Mouse (Mus musculus) thymus, postnatal 25 days (tissue): ENCODE measurements around the gene Zbtb1.

Experiments
- DNase-seq: peaks from one replicate; pipeline ENCODE4 v3.0.0; 2022

The Zbtb1 gene

DNA sequence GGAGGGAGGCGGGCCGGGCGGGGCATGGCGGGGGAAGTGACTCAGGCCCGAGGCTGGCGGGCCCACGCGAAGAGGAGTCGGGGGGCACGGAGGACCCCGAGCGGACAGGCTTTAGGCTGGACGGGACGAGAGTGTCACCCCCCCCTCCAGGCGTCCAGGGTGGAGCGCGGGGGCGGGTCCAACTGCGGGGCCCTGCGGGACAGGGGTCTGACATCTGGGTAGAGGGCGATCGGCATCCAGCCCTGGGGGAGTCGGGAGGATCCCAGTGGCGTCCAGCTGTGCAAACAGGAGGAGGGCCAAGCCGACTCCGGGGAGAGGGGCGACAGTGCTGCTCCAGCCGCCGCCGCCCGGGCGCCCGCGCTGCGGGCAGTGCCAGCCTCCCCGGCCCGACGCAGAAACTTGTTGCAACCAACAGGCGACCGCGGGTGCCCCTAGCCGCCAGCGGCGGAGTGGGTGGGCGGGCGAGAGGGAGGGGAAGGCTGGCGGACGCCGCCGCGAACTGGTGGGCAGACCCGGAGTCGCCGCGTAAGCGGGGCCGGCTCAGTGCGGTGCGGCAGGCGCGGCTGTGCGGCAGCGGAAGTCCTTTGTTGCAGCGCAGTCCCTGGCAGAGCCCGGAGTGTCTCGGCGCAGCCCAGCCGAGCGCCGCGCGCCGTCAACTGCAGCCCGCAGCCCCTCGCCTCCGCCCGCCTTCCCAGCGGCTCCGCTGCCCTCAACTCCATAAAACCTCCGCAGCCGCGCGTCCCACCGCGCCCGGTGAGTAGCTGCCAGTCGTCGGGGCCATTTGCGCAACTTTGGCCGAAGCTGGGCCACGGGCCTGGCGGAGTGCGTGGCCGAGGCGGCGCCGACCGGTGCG is at the start of gene Zbtb1:
TSS of gene Zbtb1 (plus strand) at position 289 of the 853 bp plus-strand sequence.
- DNase-seq, result peak; percentile 86

DNA sequence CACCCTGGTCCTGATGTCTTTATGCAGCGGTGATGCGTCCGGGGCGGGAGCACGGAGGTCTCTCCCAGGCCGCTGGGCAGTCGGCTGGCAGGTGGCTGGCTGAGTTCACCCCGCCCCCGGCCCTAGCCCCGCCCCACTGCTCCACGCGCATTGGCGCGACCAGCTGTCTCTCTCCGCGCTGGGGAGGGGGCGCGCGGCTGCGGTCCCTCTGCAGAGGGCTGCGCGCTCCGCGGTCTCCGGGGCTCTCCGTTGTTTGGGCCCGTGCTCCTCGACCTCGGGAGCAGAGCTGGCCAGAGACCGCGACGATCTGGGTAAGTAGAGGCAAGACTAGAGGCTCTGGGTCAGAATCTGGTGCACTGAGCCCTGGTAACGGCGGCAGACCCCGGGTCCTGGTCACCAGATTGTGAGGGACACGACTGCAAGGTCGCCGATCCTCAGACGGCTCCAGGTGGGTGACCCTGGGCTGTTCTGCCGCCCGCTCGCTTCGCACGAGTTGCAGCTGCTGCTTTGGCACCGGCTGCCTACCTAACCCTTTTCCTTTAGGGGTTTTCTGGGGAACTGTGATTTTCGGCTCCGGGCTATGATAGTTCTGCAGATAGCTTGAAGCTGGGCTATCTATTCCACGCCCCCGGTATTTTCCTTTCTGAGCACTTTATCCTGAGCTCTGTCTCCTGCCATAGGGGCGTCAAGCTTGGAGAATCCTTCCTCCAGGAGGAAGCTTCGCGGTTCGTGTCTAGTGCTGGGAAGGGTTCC is 45.2 kb upstream of the Zbtb1 start, which contains the start of gene Akap5:
TSS of gene Akap5 (plus strand) at position 213 of the 753 bp plus-strand sequence.
- DNase-seq, result peak; percentile 65

DNA sequence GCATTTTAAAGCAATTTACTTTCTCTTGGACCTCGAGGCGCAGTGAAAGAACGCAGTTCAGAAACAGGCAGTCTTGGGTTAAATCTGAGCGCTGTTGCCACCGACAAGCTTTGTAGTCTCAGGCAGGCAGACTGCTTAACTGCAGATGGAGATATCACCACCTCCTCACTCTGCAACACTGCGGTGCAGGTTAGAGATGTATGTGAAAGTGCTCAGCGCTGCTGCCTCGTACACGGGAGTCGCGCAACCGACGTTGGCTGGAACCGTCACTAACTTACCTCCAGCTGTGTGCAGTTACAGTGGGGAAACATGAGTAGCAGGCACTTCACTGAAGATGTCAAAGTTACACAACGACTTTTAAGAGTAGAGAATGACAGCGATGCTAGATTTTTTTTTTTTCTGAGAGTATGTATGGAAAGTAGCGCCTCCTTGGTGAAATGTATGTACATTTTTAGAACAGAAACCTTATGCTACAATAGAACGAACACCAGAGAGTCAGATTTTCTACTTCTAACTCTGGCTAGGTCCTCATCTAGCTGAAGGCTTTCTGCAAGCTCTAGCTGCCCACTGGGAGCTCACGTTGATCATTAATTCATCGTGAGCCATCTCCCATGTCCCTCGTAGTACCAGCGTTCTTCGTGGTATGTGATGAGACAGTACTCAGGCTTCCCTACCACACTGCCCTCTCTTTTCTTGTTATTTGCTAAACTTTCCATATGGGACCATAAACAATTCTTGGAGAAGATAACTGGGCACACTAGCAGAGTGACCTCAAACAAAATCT is 43.4 kb upstream of the Zbtb1 start:
- DNase-seq, result no peak

DNA sequence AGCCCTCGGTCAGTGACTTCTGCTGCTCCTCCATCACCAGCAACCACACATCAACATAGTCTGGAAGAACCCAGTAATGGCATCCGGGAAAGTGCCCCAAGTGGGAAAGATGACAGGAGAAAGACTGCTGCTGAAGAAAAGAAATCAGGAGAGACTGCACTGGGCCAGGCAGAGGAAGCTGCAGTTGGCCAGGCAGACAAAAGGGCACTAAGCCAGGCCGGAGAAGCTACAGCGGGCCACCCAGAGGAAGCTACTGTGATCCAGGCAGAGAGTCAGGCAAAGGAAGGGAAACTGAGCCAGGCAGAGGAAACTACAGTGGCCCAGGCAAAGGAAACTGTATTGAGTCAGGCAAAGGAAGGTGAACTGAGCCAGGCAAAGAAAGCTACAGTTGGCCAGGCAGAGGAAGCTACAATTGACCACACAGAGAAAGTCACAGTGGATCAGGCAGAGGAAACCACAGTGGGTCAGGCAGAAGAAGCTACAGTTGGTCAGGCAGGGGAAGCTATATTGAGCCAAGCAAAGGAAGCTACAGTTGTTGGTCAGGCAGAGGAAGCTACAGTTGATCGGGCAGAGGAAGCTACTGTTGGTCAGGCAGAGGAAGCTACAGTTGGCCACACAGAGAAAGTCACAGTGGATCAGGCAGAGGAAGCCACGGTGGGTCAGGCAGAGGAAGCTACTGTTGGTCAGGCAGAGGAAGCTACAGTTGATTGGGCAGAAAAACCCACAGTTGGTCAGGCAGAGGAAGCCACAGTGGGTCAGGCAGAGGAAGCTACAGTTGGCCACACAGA is 41.3 kb upstream of the Zbtb1 start:
- DNase-seq, result no peak

DNA sequence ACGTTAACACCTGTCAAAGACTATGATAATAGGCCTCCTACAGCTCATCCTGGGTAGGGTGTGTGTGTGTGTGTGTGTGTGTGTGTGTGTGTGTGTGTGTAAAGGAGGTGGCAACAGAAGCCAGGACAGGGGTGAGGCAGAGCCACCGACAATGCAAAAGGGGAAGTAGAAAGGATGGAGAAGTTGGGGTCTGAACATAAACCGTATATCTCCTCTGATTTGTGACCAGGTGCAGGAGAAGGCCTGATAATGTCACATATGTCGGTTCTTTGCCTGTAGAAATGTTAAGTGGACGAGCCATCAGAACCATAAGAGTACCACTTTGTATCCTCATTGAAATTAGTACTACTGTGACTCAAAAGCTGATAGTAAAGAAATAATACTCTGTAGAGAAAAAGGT is 36.4 kb upstream of the Zbtb1 start:
- DNase-seq, result no peak

DNA sequence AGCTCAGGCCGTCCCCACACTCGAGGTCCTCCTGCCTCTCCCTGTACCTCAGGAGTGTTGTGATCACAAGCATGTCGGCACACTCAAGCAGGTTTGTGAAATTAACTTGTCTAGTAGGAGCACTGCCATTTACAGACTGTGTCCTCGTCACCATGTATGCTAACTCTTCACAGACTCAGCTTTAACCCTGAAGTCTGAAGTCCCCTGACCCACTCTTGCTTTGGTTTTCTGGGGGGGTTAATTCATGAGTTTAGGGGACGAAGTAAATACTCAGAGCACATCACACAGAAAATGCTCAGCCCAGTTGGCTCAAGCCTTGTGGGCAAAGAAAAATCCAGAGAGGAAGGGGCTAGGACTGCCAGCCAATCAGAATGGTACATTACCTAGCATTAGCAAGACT is 34.4 kb upstream of the Zbtb1 start:
- no peak for DNase-seq

DNA sequence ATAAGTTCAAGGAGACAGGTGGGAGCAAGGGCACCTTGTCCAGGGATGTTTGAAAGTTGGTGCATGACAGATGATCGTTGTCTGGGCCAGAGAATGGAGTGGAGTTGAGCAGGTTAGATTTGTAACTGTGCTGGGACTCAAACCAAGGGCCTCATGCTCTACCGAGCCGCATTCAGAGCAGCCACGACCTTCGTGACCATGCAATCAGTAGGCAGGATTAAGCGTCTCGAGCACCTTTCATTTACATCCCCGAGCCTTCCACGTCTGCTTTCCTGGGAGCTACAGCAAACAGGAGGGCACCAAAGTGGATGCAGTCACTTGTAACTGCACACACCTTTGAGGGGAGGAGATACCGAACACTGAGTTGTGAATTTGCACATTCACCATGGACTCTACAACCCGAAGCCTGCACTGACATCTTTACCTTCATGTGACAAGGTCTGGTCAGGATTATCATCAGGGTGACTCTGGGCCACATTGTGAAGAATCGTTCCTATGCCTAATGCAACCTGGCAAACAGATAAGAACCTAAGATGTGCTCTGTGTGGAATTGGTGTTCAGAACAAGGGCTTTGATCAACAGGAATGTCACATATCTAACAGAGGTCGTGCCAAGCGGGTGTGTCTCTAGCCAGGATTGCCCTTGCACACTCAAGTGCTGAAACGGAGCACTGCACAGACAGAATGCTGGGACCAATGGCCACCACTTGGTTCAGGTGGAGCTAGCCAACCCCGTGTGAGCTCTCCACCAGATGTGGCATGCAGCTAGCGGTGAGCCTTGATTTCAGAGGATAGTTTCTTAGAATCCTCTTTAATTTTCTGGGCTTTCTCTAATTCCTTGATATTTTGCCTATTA is 33.7 kb upstream of the Zbtb1 start:
- DNase-seq, result no peak

DNA sequence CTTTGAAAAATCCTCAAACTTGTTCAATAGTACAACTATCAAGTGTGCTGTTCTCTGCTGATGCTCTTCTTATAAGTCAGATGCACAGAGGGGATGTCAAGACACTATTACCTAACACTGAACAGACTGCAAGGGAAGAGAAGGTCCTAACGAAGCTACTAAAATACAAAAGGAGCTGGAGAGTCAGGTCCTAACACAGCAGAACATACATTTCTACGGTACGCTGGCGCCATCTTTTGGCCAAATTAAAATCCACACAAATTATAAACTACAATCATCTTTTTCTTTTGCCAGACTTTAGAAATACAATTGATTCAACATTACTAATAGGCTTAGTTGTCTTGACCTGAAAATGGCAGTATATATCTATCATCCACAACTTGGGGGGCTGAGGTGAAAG is 29.0 kb upstream of the Zbtb1 start:
- peak; percentile 57 for DNase-seq

DNA sequence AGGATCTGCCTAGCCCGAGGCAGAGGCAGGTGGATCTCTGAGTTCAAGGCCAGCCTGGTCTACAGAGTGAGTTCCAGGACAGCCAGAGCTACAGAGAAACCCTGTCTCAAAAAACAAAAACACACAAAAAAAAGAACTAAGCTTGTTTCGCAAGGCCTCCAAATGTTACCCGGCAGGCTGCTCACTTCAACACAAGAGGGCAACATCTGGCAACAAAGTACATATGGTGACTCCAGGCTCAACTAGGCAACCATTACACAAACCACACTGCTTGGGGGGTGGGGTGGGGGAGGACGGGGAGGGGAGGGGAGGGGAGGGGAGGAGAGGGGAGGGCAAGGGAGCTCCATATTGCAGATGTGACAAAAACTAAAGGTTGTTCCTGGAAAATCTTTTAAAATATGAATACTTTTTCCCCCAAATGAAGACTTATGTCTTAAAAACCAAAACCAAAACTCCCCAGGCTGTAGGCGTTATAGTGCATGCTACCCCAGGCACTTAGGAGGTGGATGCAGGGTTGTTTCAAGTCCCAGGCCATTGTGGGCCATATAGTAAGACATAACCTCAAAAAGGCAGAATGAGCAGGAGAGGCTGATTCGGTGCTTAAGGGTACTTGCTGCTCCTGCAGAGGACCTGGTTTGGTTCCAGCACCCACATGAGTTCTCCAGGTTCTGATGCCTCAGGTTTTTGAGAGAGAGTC is 24.2 kb upstream of the Zbtb1 start:
- DNase-seq, result peak; percentile 59

DNA sequence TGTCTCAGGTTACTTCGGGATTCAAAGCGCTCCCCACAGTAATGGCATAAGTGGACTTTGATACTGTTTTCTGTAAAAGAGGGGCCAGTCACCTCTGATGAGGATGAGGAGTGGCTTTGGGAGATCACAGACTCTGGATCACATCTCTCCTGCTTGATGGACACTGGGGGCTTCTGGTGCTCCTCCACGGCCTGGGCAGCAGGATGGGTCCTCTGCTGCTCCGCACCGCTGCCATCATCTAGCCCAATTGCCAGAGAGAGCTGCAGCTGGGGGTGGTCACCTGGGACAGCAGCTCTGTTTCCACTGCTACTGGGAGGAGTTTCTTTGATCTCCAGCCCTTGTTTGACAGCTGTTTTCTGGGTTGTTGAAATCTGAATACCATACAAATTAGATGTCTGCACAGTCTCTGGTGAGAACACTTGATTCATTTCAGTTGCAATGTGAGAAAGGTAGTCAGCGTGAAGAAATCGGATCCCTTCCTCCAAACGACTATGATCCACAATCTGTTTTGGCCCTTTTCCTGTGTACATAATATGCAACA is 20.3 kb upstream of the Zbtb1 start:
- DNase-seq, result no peak

DNA sequence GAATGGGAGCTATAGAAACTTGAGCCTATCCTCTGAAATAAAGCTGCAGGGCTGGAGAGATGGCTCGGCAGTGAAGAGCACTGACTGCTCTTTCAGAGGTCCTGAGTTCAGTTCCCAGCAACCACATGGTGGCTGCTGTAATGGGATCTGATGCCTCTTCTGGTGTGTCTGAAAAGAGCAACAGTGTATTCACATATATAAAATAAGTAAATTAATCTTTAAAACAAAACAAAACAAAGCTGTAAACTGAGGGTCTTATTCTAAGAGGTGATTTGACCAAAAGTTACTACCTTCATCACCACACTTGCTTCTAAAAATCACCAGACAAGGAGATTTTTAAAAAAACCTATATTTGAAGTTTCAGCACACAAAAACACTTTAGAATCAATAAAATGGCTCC is 9.2 kb upstream of the Zbtb1 start:
- no peak for DNase-seq

DNA sequence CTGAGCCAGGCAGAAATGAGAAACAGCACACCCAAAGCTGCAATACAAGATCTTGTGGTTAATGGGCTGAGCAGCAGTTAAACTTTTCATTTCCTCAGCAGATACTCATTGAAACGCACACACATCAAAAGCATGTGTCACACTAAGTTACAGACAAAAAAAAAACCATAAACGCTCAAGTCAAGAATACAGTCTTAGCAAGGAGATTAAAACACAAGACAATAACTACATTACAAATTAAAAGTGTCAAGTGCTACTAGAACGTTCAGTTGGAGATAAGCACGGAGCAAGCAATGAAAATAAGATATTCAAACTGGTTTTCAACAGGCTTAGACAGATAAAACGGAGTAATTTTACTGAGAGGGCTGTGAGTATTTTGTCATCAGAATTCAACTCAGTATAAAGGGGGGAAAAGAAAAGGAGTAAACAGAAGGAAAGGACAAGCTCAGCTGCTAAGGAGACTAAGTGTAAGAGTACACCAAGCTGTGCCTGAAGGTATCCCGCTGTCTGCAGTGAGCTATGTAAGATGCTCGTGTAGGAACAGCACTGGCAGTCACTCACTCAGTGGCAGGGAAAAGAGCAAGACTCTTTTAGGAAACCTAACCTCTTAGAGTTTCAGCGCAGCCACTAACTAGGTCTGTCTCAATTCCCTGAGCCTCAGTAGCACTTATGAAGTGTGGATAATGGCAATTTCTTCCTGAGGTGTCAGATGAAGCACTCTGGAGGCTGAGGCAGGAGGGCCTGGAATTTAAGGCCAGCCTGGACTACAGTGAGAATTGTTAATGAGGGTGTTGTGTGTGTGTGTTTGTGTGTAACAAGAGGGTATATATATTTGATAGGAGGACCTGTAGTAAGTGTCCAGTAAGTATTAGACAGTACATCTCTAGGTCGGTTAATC is 8.4 kb upstream of the Zbtb1 start:
- peak; percentile 33 for DNase-seq

DNA sequence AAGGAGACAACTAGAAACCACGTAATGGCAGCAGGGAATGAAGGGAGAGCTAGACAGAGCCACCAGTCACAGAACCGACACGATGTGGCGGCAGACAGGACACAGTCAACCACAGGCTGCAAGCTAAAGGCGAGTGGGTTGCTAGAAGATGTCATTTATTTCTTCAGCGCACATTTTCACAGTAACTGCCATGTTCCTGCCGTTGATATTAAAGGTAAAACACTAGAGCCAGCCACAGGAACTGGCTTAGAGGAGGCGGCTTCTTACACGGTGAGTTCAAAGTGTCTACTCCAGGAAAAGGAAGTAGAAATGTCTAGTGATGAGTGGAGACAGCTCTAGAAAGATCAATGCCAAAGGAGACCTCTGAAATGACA is 7.8 kb upstream of the Zbtb1 start:
- peak; percentile 49 for DNase-seq

DNA sequence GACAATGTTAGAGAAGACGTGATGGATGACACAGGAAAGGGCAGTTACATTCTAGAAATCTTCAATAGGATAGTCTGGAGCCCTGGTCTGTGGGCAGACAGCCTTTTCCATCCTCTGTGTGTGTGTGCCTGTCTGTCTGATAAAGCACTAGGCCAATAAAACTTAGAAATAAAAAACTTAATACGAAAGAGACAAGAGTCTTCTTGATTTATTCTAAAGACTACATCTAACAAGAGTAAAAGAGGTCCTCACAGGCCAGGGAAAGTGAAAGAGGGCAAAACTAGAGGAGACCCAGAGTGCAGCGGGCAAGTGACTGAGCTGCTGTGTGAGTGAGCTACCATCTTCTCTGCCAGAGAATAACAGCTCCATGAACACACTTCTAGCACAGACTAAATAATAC is 3.8 kb upstream of the Zbtb1 start:
- no peak for DNase-seq

DNA sequence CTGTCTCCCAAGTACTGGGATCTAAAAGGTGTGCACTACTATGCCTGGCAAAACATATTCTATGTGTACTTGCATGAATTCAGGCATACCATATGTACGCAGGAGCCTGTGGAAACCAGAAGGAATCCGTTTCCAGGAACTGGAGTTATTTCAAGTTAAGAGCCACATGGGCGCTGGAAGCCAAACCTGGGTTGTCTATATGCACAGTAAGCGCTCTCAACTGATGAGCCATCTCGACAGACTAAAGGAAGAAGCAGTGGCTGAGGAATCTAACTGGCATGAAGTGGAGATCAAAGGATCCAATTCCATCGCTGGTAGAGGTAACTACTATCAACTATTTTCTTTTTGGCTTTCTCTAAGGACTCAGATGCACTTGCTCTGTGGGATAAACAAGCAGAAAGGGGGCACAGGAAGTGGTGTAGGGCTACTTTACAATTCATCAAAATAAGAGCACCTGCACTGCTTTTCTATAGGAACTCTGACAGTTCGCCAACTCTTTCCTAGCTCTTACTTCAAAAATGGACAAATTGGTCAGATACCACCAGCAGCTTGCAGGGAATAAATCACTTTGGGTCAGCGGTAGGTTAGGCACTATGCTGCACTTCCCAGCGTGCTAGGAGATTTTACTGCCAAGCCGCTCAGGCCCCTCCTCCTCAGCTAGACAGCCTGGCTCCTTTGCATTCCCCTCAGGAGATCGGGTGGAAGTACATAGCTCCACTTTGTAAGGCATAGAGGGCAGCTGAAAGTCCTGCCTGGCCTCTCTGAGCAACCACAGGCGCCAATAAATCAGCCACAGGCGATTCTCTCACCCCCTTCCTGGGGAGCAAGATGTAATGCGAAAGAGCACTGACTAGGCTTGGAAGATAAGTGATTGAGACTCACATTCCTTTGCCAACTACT is 2.7 kb upstream of the Zbtb1 start:
- DNase-seq, result peak; percentile 62

DNA sequence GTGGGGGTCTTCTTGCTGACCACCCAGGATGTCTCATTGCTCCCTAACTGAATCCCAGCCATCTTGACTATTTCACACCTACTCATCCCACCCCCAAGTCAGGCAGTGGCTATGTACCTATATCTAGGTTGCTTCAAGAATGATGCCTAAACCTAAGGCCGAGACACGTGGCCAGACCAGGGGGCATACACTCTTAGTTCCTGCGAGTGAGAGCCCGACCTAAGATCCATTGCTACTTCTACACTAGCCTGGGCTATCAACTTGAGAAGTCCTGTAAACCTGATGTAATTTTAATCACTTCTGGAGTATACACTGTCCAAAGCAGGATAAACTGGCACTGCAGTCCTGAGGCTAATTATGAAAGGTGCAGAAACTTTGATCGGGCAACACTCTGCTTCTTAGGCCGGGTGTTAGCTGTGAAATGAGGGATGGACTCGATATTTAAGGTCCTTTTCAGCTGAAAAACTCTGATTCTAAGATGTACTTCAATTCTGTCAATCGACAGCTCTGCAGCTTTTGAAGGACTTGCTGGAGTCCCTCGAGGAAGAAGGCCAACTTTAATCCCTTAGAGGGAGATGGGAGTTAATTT is 1.8 kb upstream of the Zbtb1 start:
- DNase-seq, result peak; percentile 33

DNA sequence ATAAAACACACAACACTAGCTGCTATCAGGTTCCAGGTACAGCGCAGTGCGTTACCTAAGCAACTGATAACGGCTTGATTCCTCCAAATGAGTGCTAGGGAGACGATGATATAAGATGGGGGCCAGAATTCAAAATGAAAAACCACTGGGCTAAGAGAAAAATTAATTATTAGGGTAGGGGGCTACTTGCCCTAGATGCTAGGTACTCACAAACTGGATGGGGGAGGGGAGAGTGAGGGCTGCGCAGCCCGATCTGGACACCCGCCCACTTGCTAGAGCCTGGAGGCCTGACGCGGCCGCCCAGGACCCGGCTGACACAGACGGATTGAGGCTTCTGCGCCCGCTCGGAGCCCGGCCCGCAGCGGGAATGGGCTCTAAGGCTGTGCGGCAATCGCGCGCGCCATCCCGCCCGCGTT is 1.3 kb upstream of the Zbtb1 start:
- DNase-seq, result no peak
